ENCODE assay signal across 8 mouse cellular contexts in the genomic region with DNA sequence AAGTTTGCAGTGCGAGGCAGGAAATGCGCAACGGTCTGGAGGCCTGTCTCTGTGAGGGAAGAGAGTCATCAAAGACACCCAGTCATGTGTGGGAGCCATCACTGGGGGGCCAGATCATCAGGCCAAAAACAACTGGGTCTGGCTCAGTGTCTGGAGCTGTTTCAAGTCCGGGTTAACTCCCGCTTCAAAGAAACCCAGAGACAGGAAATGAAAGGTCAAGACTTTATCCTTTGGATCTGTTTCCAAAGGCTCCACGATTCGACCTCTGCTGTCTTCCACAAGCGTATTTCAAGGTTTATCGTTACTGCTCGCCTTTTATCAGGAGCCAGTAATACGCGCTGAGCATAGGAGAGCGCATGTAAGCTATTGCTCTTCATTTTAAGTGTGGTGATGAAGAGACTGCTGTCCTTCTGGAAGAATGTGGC.
DNase-seq lines count a peak whose midpoint lies in the region; ATAC-seq and TF ChIP-seq lines count a peak whose summit lies in the region.

No protein-coding gene starts in this region.

- H3K9ac ChIP-seq in embryonic facial prominence, embryonic 13.5 days = no peak overlapping the region
- no peak overlapping the region for H3K9ac ChIP-seq in limb, embryonic 11.5 days (ENCODE audit: low read length)
- no peak overlapping the region for H3K9ac ChIP-seq in forebrain, embryonic 13.5 days

- peaks cover 6% of the 10 kb centered on the region; the same call in 1 of the 2 replicates for H3K4me1 ChIP-seq in thymus, adult 2 months (replicated peaks; ENCODE audit: control insufficient read depth, insufficient read depth, low read length)
- peaks cover 9% of the 10 kb centered on the region for H3K4me1 ChIP-seq in embryonic facial prominence, embryonic 13.5 days
- peaks cover 3% of the 10 kb centered on the region; the same call in 1 of the 2 replicates for H3K4me1 ChIP-seq in limb, embryonic 11.5 days (ENCODE audit: control insufficient read depth, insufficient read depth, low read length)
- H3K4me1 ChIP-seq in forebrain, embryonic 13.5 days = peaks cover 13% of the 10 kb centered on the region; the same call in 1 of the 2 replicates

- no peak overlapping the region for H3K4me3 ChIP-seq in thymus, adult 2 months (ENCODE audit: control insufficient read depth, insufficient read depth, low read length)
- no peak overlapping the region for H3K4me3 ChIP-seq in embryonic facial prominence, embryonic 13.5 days
- H3K4me3 ChIP-seq in limb, embryonic 11.5 days (ENCODE audit: low read depth, low read length) = no peak overlapping the region
- no peak overlapping the region for H3K4me3 ChIP-seq in forebrain, embryonic 13.5 days

- no peaks in the 10 kb centered on the region for H3K36me3 ChIP-seq in thymus, adult 2 months (ENCODE audit: control insufficient read depth, insufficient read depth, low read length)
- H3K36me3 ChIP-seq in embryonic facial prominence, embryonic 13.5 days = no peaks in the 10 kb centered on the region
- no peaks in the 10 kb centered on the region for H3K36me3 ChIP-seq in limb, embryonic 11.5 days (ENCODE audit: control insufficient read depth, insufficient read depth, low read length)
- no peaks in the 10 kb centered on the region for H3K36me3 ChIP-seq in forebrain, embryonic 13.5 days (ENCODE audit: poor library complexity, severe bottlenecking)

- TF ChIP-seq CTCF in thymus, adult 2 months (IDR thresholded peaks at IDR 0.05; ENCODE audit: borderline replicate concordance, control insufficient read depth, extremely low read depth, insufficient read depth, low read length, poor library complexity) = no peak

- TF ChIP-seq POLR2A in thymus, adult 2 months (IDR thresholded peaks at IDR 0.05; ENCODE audit: control insufficient read depth, extremely low read depth, insufficient read depth, low read length, poor library complexity) = no peak

- H3K9me3 ChIP-seq in embryonic facial prominence, embryonic 13.5 days = no peaks in the 10 kb centered on the region
- H3K9me3 ChIP-seq in limb, embryonic 11.5 days (ENCODE audit: control insufficient read depth, low read length) = no peaks in the 10 kb centered on the region; the same call in 1 of the 2 replicates
- no peaks in the 10 kb centered on the region for H3K9me3 ChIP-seq in forebrain, embryonic 13.5 days (replicated peaks)

- DNase-seq in thymus, postnatal 0 days (ENCODE audit: low spot score) = peak; percentile 16
- no peak for DNase-seq in thymus, adult 2 months
- peak; percentile 37 for DNase-seq in limb, embryonic 11.5 days (ENCODE audit: low spot score)
- peak; percentile 41 for DNase-seq in thymus, postnatal 4 days
- DNase-seq in left cerebral cortex, adult 11 months (ENCODE audit: low spot score) = no peak
- DNase-seq in right cerebral cortex, postnatal 4 days = no peak

- ATAC-seq in embryonic facial prominence, embryonic 13.5 days (ENCODE audit: insufficient number of reproducible peaks, insufficient read depth, low FRiP score, low TSS enrichment, low read depth) = no peak
- ATAC-seq in limb, embryonic 11.5 days (ENCODE audit: insufficient number of reproducible peaks, low FRiP score, low TSS enrichment, low read depth) = no peak
- ATAC-seq in forebrain, embryonic 13.5 days = no peak

- H3K27ac ChIP-seq in thymus, adult 2 months (ENCODE audit: control insufficient read depth, insufficient read depth, low read length) = no peak overlapping the region
- H3K27ac ChIP-seq in embryonic facial prominence, embryonic 13.5 days = peak overlapping the region; percentile 41; the same call in 1 of the 2 replicates
- no peak overlapping the region for H3K27ac ChIP-seq in limb, embryonic 11.5 days (replicated peaks; ENCODE audit: low read depth, low read length)
- H3K27ac ChIP-seq in forebrain, embryonic 13.5 days = no peak overlapping the region

- 74% methylated on average over 13 of the region's 13 CpGs for WGBS in thymus, adult 2 months
- WGBS in embryonic facial prominence, embryonic 13.5 days = 24% methylated on average over 13 of the region's 13 CpGs
- 12% methylated on average over 13 of the region's 13 CpGs for WGBS in limb, embryonic 11.5 days
- 77% methylated on average over 13 of the region's 13 CpGs for WGBS in forebrain, embryonic 13.5 days

- H3K4me2 ChIP-seq in embryonic facial prominence, embryonic 13.5 days = peak overlapping the region; percentile 25
- peak overlapping the region; percentile 15; the same call in 1 of the 2 replicates for H3K4me2 ChIP-seq in limb, embryonic 11.5 days (ENCODE audit: low read depth, severe bottlenecking)
- no peak overlapping the region for H3K4me2 ChIP-seq in forebrain, embryonic 13.5 days

- no peaks in the 10 kb centered on the region for H3K27me3 ChIP-seq in thymus, adult 2 months (ENCODE audit: control insufficient read depth, insufficient read depth, low read length)
- no peaks in the 10 kb centered on the region for H3K27me3 ChIP-seq in embryonic facial prominence, embryonic 13.5 days
- no peaks in the 10 kb centered on the region for H3K27me3 ChIP-seq in limb, embryonic 11.5 days (ENCODE audit: control insufficient read depth, insufficient read depth, low read length)
- H3K27me3 ChIP-seq in forebrain, embryonic 13.5 days = no peaks in the 10 kb centered on the region

Comparison
In these comparisons a context has a peak if more than half of its experiments do, and no peak if none do; other contexts are left out.
1. DNase-seq: peak in thymus, postnatal 0 days (single experiment), limb, embryonic 11.5 days (single experiment) and thymus, postnatal 4 days (single experiment); none in thymus, adult 2 months (single experiment), left cerebral cortex, adult 11 months (single experiment) and right cerebral cortex, postnatal 4 days (single experiment).